Mouse (Mus musculus): ENCODE data around the gene Shc1. TPM values are rescaled to one million over a fixed set of nuclear protein-coding genes. Genes with fewer than 3 reads are reported as not detected.

Shc1 gene
- total and polyA plus RNA-seq, 3 experiments, result 40.9 to 124 (median 118) TPM

DNA sequence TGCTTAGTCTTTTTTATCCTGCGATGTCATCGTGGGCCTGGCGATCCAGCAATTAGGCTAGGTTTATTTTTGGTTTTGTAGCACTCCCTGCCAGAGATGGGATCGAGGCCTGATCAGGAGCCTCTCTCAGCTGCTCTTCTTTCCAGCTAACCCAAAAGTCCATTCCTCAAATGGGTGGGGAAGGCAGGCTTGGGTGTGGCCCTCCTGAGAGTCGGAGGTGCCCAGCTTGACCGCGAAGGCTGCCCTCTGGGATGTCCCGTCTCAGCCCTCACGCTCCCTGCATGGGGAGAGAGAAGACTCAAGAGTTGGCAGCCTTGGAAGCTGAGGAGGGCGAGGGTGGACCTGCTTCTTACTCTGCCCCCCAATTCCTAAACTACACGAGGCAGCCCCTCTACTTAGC, 16.3 kb downstream of the Shc1 start:
- H3K36me3 ChIP-seq (replicated peaks), result peaks cover 54% of the 10 kb centered on the region

DNA sequence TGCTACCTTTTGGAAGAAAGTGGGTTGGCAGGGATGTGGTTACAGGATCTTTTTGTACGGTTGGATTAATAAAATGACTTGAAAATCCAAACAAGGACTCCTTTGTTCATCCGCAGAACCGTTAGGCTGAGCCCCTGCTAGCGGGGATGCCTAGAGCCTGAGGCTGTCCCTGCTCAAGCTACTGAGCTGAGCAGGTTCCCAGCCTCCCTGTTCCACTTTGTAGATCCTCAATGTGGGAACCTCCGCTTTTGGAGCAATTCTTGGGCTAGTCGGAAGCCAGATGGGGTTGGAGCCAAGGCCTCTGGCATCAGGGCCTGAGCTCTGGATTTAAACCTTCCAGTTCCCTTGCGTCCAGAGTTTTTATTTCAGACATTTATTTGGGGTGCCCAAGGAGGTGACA, 16.8 kb downstream of the Shc1 start:
- H3K36me3 ChIP-seq (replicated peaks), result peaks cover 58% of the 10 kb centered on the region
- peaks cover 60% of the 10 kb centered on the region for H3K4me1 ChIP-seq (ENCODE audit: insufficient read depth, low read depth, low read length)
- DNase-seq (ENCODE audit: low spot score), result no peak
- TF ChIP-seq CTCF (IDR thresholded peaks at IDR 0.05; ENCODE audit: low read depth, low read length) (no peak), POLR2AphosphoS5 (IDR thresholded peaks at IDR 0.05; ENCODE audit: insufficient replicate concordance, low read depth, low read length) (no peak), GATA1 (IDR thresholded peaks at IDR 0.05; ENCODE audit: borderline replicate concordance, low read length) (no peak), TAL1 (conservative IDR thresholded peaks at IDR 0.05; ENCODE audit: low read depth, low read length) (no peak), GATA2 (IDR thresholded peaks at IDR 0.05; ENCODE audit: borderline replicate concordance, low read depth, low read length) (no peak)
- ATAC-seq (ENCODE audit: extremely low read depth, insufficient number of reproducible peaks, low FRiP score, poor library complexity, severe bottlenecking), result no peak
- H3K9me3 ChIP-seq (replicated peaks), result no peaks in the 10 kb centered on the region
- H3K27me3 ChIP-seq (ENCODE audit: insufficient read depth, low read length), result no peaks in the 10 kb centered on the region
- H3K4me3 ChIP-seq (ENCODE audit: low read depth, low read length), result no peak overlapping the region

More for the DNA sequence above, 16.3 kb downstream of the Shc1 start:
- no peaks in the 10 kb centered on the region for H3K9me3 ChIP-seq (replicated peaks)
- TF ChIP-seq TAL1 (conservative IDR thresholded peaks at IDR 0.05; ENCODE audit: low read depth, low read length) (no peak), POLR2AphosphoS5 (IDR thresholded peaks at IDR 0.05; ENCODE audit: insufficient replicate concordance, low read depth, low read length) (no peak), GATA2 (IDR thresholded peaks at IDR 0.05; ENCODE audit: borderline replicate concordance, low read depth, low read length) (no peak), GATA1 (IDR thresholded peaks at IDR 0.05; ENCODE audit: borderline replicate concordance, low read length) (no peak), CTCF (IDR thresholded peaks at IDR 0.05; ENCODE audit: low read depth, low read length) (no peak)
- no peak for ATAC-seq (ENCODE audit: extremely low read depth, insufficient number of reproducible peaks, low FRiP score, poor library complexity, severe bottlenecking)
- H3K27me3 ChIP-seq (ENCODE audit: insufficient read depth, low read length), result no peaks in the 10 kb centered on the region
- no peak overlapping the region for H3K4me3 ChIP-seq (ENCODE audit: low read depth, low read length)
- no peak for DNase-seq (ENCODE audit: low spot score)
- H3K4me1 ChIP-seq (ENCODE audit: insufficient read depth, low read depth, low read length), result peaks cover 62% of the 10 kb centered on the region

DNA sequence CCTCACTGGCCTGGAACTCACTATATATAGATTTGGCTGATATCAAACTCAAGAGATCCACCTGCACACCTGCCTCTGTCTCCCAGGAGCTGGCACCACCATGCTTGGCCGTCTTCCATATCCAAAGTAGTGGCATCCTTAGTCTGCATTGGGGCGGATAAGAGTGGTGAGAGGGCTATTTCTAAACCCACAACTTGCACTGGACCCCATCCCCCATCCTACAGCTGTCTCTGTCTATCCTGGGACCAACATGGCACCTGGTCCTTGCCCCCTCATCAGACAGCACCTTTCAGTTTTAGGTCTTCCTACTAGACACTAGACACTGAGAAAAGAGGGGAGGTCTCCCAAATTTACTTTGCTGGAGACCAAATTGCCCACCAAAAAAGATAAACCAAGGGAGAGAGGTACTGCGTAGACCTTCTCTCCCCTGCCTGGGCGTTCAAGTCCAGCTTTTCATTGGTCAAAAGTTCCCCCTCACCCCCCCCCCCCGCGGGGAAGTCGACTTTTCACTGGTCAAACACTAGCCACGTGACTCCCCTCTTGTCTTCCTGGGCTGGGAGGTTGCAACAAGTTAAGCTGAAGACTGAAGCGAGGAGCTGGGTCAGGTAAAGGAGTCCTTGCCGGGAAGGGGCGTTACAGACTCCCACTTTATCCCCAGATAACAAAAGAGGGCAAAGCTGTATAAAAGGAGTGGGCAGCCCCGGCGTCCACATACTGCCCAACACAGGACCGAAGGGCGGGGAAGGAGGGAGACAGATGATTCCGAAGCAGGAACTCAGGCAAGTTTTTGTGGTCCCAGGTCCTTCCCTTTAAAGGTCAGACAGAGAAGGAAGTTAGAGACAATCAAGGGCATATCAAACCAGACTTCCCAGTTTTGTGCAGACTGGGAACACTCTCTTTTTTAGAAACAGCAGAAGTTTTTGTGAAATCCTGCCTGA, 18.2 kb downstream of the Shc1 start, which contains the start of gene Pbxip1:
Gene Pbxip1 (plus strand): TSS at position 531 of the 938 bp plus-strand sequence.
- no peaks in the 10 kb centered on the region for H3K27me3 ChIP-seq (ENCODE audit: insufficient read depth, low read length)
- no peak for TF ChIP-seq POLR2AphosphoS5 (IDR thresholded peaks at IDR 0.05; ENCODE audit: insufficient replicate concordance, low read depth, low read length)
- no peak for TF ChIP-seq GATA1 (IDR thresholded peaks at IDR 0.05; ENCODE audit: borderline replicate concordance, low read length)
- no peak for TF ChIP-seq CTCF (IDR thresholded peaks at IDR 0.05; ENCODE audit: low read depth, low read length)
- no peak for TF ChIP-seq GATA2 (IDR thresholded peaks at IDR 0.05; ENCODE audit: borderline replicate concordance, low read depth, low read length)
- no peak for TF ChIP-seq TAL1 (conservative IDR thresholded peaks at IDR 0.05; ENCODE audit: low read depth, low read length)
- H3K9me3 ChIP-seq (replicated peaks), result no peaks in the 10 kb centered on the region
- H3K4me3 ChIP-seq (ENCODE audit: low read depth, low read length), result peak within 1 kb of the TSS; percentile 68
- ATAC-seq (ENCODE audit: extremely low read depth, insufficient number of reproducible peaks, low FRiP score, poor library complexity, severe bottlenecking) (peak; percentile 75), DNase-seq (ENCODE audit: low spot score) (peak; percentile 92)
- peaks cover 66% of the 10 kb centered on the region for H3K36me3 ChIP-seq (replicated peaks)
- peaks cover 51% of the 10 kb centered on the region for H3K4me1 ChIP-seq (ENCODE audit: insufficient read depth, low read depth, low read length)

DNA sequence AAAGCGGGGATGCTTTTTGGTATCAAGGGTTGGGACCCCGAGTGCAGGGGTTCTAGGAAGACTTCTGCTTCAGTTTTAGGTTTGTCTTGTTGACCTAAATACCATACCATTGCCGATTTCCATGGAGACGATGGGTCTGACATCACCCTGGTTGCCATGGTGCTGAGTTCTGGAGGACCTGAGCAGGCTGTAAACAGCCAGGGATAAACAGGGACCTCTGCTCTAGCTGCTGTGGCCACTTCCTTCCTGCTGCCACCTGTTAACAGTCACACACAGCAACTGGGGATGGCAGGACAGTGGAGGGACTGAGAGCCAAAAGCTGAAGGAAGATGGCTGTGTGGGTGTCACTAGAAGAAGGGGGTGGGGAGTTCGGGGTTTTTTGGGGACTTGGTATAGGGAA, 19.0 kb downstream of the Shc1 start:
- Histone ChIP-seq H3K9me3 (replicated peaks) (no peaks in the 10 kb centered on the region), H3K27me3 (ENCODE audit: insufficient read depth, low read length) (no peaks in the 10 kb centered on the region), H3K36me3 (replicated peaks) (peaks cover 67% of the 10 kb centered on the region), H3K4me1 (ENCODE audit: insufficient read depth, low read depth, low read length) (peaks cover 46% of the 10 kb centered on the region), H3K4me3 (ENCODE audit: low read depth, low read length) (peak overlapping the region; percentile 68)
- TF ChIP-seq POLR2AphosphoS5 (IDR thresholded peaks at IDR 0.05; ENCODE audit: insufficient replicate concordance, low read depth, low read length) (no peak), GATA1 (IDR thresholded peaks at IDR 0.05; ENCODE audit: borderline replicate concordance, low read length) (no peak), TAL1 (conservative IDR thresholded peaks at IDR 0.05; ENCODE audit: low read depth, low read length) (no peak), GATA2 (IDR thresholded peaks at IDR 0.05; ENCODE audit: borderline replicate concordance, low read depth, low read length) (no peak), CTCF (IDR thresholded peaks at IDR 0.05; ENCODE audit: low read depth, low read length) (no peak)
- ATAC-seq (ENCODE audit: extremely low read depth, insufficient number of reproducible peaks, low FRiP score, poor library complexity, severe bottlenecking), result no peak
- peak; percentile 8 for DNase-seq (ENCODE audit: low spot score)

DNA sequence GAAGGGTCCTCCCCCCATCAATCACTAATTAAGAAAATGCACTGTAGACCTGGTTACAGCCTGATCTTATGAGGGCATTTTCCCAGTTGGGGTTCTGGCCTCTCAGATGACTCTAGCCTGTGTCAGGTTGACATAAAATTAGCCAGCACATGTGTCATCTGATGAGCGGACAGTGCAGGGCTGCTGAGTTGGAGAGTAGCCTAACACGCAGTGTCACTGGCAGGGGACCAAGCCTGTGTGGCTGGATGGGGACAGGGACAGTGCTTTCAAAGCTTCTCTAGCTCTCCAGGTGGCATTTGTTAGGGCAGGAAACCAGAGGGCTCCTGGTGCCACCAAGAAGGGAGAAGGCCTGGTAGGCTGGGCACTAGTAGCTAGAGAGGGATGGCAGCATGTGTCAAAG, 22.4 kb downstream of the Shc1 start:
- ATAC-seq (ENCODE audit: extremely low read depth, insufficient number of reproducible peaks, low FRiP score, poor library complexity, severe bottlenecking), result no peak
- Histone ChIP-seq H3K27me3 (ENCODE audit: insufficient read depth, low read length) (no peaks in the 10 kb centered on the region), H3K9me3 (replicated peaks) (no peaks in the 10 kb centered on the region), H3K4me3 (ENCODE audit: low read depth, low read length) (no peak overlapping the region), H3K36me3 (replicated peaks) (peaks cover 68% of the 10 kb centered on the region), H3K4me1 (ENCODE audit: insufficient read depth, low read depth, low read length) (peaks cover 30% of the 10 kb centered on the region)
- TF ChIP-seq TAL1 (conservative IDR thresholded peaks at IDR 0.05; ENCODE audit: low read depth, low read length), result no peak
- TF ChIP-seq GATA1 (IDR thresholded peaks at IDR 0.05; ENCODE audit: borderline replicate concordance, low read length), result no peak
- TF ChIP-seq POLR2AphosphoS5 (IDR thresholded peaks at IDR 0.05; ENCODE audit: insufficient replicate concordance, low read depth, low read length), result no peak
- TF ChIP-seq GATA2 (IDR thresholded peaks at IDR 0.05; ENCODE audit: borderline replicate concordance, low read depth, low read length), result no peak
- no peak for TF ChIP-seq CTCF (IDR thresholded peaks at IDR 0.05; ENCODE audit: low read depth, low read length)
- no peak for DNase-seq (ENCODE audit: low spot score)
